Mouse (Mus musculus): ENCODE measurements around the gene Dhcr24. TPM values are rescaled to one million over a fixed set of nuclear protein-coding genes. Genes with fewer than 3 reads are reported as not detected.

Dhcr24 gene
- polyA plus RNA-seq, 2 experiments = 20.5 to 52.8 TPM

DNA sequence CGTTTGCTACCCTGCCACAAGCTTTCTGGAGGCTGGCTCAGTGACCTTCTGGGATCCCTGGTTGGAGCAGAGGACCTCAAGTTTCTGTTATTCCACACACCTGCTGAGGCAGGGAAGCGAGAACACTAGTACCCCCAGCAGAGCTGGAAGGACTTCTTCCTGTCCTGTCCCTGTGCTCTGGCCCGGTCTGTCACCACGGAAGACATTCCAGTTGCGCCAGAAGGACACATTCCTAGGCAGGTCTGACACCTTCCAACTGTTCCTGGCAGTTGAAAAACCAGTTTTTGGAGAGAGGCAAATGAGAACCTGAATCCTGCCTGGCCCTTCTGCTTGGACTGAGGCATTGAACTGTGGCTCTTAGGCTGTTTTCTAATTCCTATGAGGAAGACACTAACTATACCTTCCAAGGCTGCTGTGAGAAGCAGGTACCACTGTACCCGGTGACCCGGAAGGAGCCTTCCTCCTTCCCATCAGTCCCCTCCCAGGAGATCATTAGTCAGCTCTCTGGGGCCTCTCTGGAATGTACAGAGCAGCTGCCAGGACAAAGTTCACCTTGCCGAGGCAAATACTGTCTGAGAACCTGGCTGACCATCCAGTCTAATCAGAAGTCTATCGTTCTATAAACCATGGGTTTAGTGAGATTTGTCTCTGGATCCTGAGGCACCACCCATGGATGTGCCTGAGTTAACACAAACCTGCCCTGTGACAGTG lies 68.0 kb downstream of the Dhcr24 start:
- Histone ChIP-seq H3K4me3 (ENCODE audit: insufficient read depth in 1 of 2, low read depth in 2 of 2, low read length in 2 of 2) (no peak overlapping the region), H3K9me3 (ENCODE audit: control insufficient read depth, low read length) (no peaks in the 10 kb centered on the region), H3K36me3 (replicated peaks; ENCODE audit: control insufficient read depth, insufficient read depth, low read depth) (no peaks in the 10 kb centered on the region), H3K27me3 (ENCODE audit: control insufficient read depth, insufficient read depth, low read length) (no peaks in the 10 kb centered on the region), H3K27ac (no peak overlapping the region), H3K9ac (replicated peaks) (no peak overlapping the region), H3K4me2 (ENCODE audit: low read depth) (no peak overlapping the region), H3K4me1 (replicated peaks; ENCODE audit: control insufficient read depth in 2 of 2, insufficient read depth in 2 of 2, low read length in 1 of 2) (0 out of 4 replicates have a peak, but pooled peaks cover 0 to 4% of the 10 kb centered on the region in 2 experiments)
- ATAC-seq (ENCODE audit: insufficient read depth) (no peak), DNase-seq (ENCODE audit: low read depth in 3 of 3, low spot score in 3 of 3) (no peak)
- WGBS (ENCODE audit: insufficient replicate concordance) = 25% methylated on average over 9 of the region's 9 CpGs
- no peak for TF ChIP-seq EP300 (IDR thresholded peaks at IDR 0.05; ENCODE audit: low read depth)
- no peak for TF ChIP-seq CTCF (IDR thresholded peaks at IDR 0.05; ENCODE audit: low read depth)

DNA sequence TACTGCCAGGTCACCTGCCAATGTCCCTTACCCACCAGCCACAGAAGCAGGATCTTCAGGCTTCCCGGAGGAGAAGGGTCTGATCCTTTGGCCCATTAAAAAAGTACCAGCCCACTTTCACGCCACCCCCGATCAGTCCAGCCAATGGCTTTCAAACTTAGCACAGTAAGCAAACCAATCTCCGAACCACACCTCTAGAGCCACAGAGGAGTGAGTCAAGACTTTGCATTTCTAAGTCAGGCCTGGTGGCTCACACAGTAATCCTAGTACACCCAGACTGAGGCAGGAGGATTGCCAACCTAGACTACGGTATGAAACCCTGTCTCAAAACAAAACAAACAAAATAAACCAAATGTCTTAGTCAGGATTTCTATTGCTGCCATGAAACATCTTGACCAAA lies 68.5 kb downstream of the Dhcr24 start:
- no peaks in the 10 kb centered on the region for H3K9me3 ChIP-seq (ENCODE audit: control insufficient read depth, low read length)
- TF ChIP-seq CTCF (IDR thresholded peaks at IDR 0.05; ENCODE audit: low read depth) = no peak
- TF ChIP-seq EP300 (IDR thresholded peaks at IDR 0.05; ENCODE audit: low read depth) = no peak
- H3K4me1 ChIP-seq (replicated peaks; ENCODE audit: control insufficient read depth in 2 of 2, insufficient read depth in 2 of 2, low read length in 1 of 2) = 0 out of 4 replicates have a peak, but pooled peaks cover 0 to 4% of the 10 kb centered on the region in 2 experiments
- no peak overlapping the region for H3K9ac ChIP-seq (replicated peaks)
- H3K4me2 ChIP-seq (ENCODE audit: low read depth) = no peak overlapping the region
- no peak overlapping the region for H3K27ac ChIP-seq
- DNase-seq (ENCODE audit: low read depth in 3 of 3, low spot score in 3 of 3) = no peak
- no peaks in the 10 kb centered on the region for H3K36me3 ChIP-seq (replicated peaks; ENCODE audit: control insufficient read depth, insufficient read depth, low read depth)
- ATAC-seq (ENCODE audit: insufficient read depth) = no peak
- 52% methylated on average over 5 of the region's 5 CpGs for WGBS (ENCODE audit: insufficient replicate concordance)
- H3K4me3 ChIP-seq (ENCODE audit: insufficient read depth in 1 of 2, low read depth in 2 of 2, low read length in 2 of 2) = no peak overlapping the region
- no peaks in the 10 kb centered on the region for H3K27me3 ChIP-seq (ENCODE audit: control insufficient read depth, insufficient read depth, low read length)

DNA sequence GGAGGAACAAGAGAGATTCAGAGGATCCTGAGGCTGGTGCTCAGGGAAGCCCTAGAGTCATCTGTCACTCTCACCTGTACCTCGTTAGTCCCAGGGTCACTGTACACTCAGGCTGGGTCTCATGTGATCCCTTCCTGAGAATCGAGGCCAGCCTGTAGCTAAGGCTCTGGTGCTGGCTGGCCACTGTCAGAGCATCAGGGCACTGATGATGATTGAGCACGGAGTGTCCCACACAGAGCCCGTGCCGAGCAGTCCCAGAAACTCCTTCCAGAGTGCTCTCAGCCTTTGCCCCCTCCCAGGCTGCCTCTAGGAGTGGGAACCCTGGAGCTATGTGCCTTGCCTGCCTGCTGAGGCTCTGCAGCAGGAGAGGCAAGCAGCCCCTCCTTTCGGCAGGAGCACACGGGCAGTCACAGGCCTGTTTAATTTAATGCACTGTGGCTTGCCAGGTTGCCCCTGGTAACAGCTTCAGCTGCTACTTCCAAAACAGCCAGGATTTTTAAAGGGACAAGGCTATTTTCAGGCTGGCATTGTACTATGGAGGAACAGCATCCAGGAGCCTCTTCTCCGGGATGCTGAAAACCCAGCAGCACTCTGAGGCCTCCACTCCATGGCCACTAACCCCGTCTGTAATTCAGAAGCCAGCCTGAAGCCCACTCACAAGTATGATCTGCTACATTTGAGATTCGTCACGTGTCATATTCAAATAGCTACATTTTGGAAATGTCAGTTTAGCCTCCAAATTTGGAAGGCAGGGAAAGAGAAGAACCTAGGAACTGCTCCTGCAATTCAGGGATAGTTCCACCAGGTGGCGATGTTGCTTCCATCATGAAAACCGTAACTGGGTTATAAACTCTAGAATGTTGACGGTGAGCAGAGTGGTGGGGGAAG lies 69.7 kb downstream of the Dhcr24 start:
- TF ChIP-seq EP300 (IDR thresholded peaks at IDR 0.05; ENCODE audit: low read depth) (no peak), CTCF (IDR thresholded peaks at IDR 0.05; ENCODE audit: low read depth) (peak; percentile 84)

DNA sequence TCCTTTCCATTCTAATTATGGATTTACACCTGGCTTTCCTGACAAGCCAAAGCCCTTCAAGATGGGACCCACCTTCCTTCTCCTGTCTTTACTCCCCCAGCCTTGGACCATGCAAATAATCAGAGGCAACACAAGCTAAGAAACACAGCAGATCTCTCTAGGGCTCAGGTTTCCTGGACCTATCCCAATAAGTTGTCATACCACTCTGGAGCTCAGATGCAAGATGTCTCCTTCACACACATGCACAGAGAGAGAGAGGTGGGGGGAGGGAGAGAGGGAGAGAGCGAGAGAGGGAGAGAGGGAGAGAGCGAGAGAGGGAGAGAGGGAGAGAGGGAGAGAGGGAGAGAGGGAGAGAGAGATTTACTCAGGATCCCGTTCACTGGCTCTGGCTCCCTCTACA lies 71.5 kb downstream of the Dhcr24 start:
- TF ChIP-seq EP300 (IDR thresholded peaks at IDR 0.05; ENCODE audit: low read depth) (no peak), CTCF (IDR thresholded peaks at IDR 0.05; ENCODE audit: low read depth) (no peak)
- Histone ChIP-seq H3K4me3 (ENCODE audit: insufficient read depth in 1 of 2, low read depth in 2 of 2, low read length in 2 of 2) (no peak overlapping the region), H3K9ac (replicated peaks) (no peak overlapping the region), H3K27ac (no peak overlapping the region), H3K4me1 (replicated peaks; ENCODE audit: control insufficient read depth in 2 of 2, insufficient read depth in 2 of 2, low read length in 1 of 2) (0 out of 4 replicates have a peak, but pooled peaks cover 0 to 4% of the 10 kb centered on the region in 2 experiments), H3K27me3 (ENCODE audit: control insufficient read depth, insufficient read depth, low read length) (no peaks in the 10 kb centered on the region), H3K4me2 (ENCODE audit: low read depth) (no peak overlapping the region), H3K9me3 (ENCODE audit: control insufficient read depth, low read length) (no peaks in the 10 kb centered on the region), H3K36me3 (replicated peaks; ENCODE audit: control insufficient read depth, insufficient read depth, low read depth) (no peaks in the 10 kb centered on the region)
- ATAC-seq (ENCODE audit: insufficient read depth) (no peak), DNase-seq (ENCODE audit: low read depth in 3 of 3, low spot score in 3 of 3) (no peak)
- 56% methylated on average over 1 of the region's 3 CpGs for WGBS (ENCODE audit: insufficient replicate concordance)

More for the DNA sequence above, 69.7 kb downstream of the Dhcr24 start:
- H3K36me3 ChIP-seq (replicated peaks; ENCODE audit: control insufficient read depth, insufficient read depth, low read depth) = no peaks in the 10 kb centered on the region
- no peaks in the 10 kb centered on the region for H3K27me3 ChIP-seq (ENCODE audit: control insufficient read depth, insufficient read depth, low read length)
- no peak overlapping the region for H3K9ac ChIP-seq (replicated peaks)
- no peak for ATAC-seq (ENCODE audit: insufficient read depth)
- H3K27ac ChIP-seq = no peak overlapping the region
- H3K4me3 ChIP-seq (ENCODE audit: insufficient read depth in 1 of 2, low read depth in 2 of 2, low read length in 2 of 2) = no peak overlapping the region
- 0 out of 4 replicates have a peak, but pooled peaks cover 0 to 4% of the 10 kb centered on the region in 2 experiments for H3K4me1 ChIP-seq (replicated peaks; ENCODE audit: control insufficient read depth in 2 of 2, insufficient read depth in 2 of 2, low read length in 1 of 2)
- 32% methylated on average over 14 of the region's 14 CpGs for WGBS (ENCODE audit: insufficient replicate concordance)
- H3K4me2 ChIP-seq (ENCODE audit: low read depth) = no peak overlapping the region
- peak; percentile 23 to 44 (median 39) for DNase-seq (ENCODE audit: low read depth in 3 of 3, low spot score in 3 of 3)
- no peaks in the 10 kb centered on the region for H3K9me3 ChIP-seq (ENCODE audit: control insufficient read depth, low read length)

Data from liver, embryonic 14.5 days (tissue).